Mouse (Mus musculus): ENCODE measurements around the gene Fam72a. TPM values are rescaled to one million over a fixed set of nuclear protein-coding genes. Genes with fewer than 3 reads are reported as not detected.

Gene Fam72a
- polyA plus RNA-seq, 1 experiment from 2014 or later, result 4.5 TPM

- 87% methylated on average over 4 of the region's 4 CpGs for WGBS
- Histone ChIP-seq H3K4me3 (no peak overlapping the region), H3K36me3 (no peaks in the 10 kb centered on the region), H3K27me3 (ENCODE audit: insufficient read depth, poor library complexity, severe bottlenecking) (no peaks in the 10 kb centered on the region), H3K9me3 (no peaks in the 10 kb centered on the region), H3K27ac (no peak overlapping the region), H3K4me1 (no peaks in the 10 kb centered on the region)
- no peak for DNase-seq (ENCODE audit: low spot score)
These were observed 42.7 kb downstream of the Fam72a start for GRCm38 (mm10) chr1:131570391-131570790.

- Histone ChIP-seq H3K27me3 (ENCODE audit: insufficient read depth, poor library complexity, severe bottlenecking) (no peaks in the 10 kb centered on the region), H3K9me3 (no peaks in the 10 kb centered on the region), H3K4me1 (0 out of 2 replicates have a peak, but pooled peaks cover 3% of the 10 kb centered on the region), H3K27ac (no peak overlapping the region), H3K4me3 (no peak overlapping the region), H3K36me3 (no peaks in the 10 kb centered on the region)
- WGBS, result 88% methylated on average over 14 of the region's 14 CpGs
- DNase-seq (ENCODE audit: low spot score), result peak; percentile 82
These were observed 46.0 kb downstream of the Fam72a start for GRCm38 (mm10) chr1:131573721-131574120.

- Histone ChIP-seq H3K4me1 (peaks cover 22% of the 10 kb centered on the region), H3K27ac (0 out of 2 replicates have a peak overlapping the region, but pooled peaks have one; percentile 24), H3K36me3 (no peaks in the 10 kb centered on the region), H3K27me3 (ENCODE audit: insufficient read depth, poor library complexity, severe bottlenecking) (no peaks in the 10 kb centered on the region), H3K9me3 (no peaks in the 10 kb centered on the region), H3K4me3 (no peak overlapping the region)
- 75% methylated on average over 17 of the region's 17 CpGs for WGBS
- DNase-seq (ENCODE audit: low spot score), result no peak
These were observed 51.4 kb downstream of the Fam72a start for GRCm38 (mm10) chr1:131578943-131579680.

- H3K27ac ChIP-seq, result 0 out of 2 replicates have a peak overlapping the region, but pooled peaks have one; percentile 22
- no peak overlapping the region for H3K4me3 ChIP-seq
- H3K9me3 ChIP-seq, result no peaks in the 10 kb centered on the region
- 47% methylated on average over 4 of the region's 4 CpGs for WGBS
- H3K36me3 ChIP-seq, result no peaks in the 10 kb centered on the region
- H3K4me1 ChIP-seq, result peaks cover 22% of the 10 kb centered on the region
- H3K27me3 ChIP-seq (ENCODE audit: insufficient read depth, poor library complexity, severe bottlenecking), result no peaks in the 10 kb centered on the region
- no peak for DNase-seq (ENCODE audit: low spot score)
These were observed 52.7 kb downstream of the Fam72a start for GRCm38 (mm10) chr1:131580389-131580788.

GRCm38 (mm10) chr1:131583598-131583997 lies 55.9 kb downstream of the Fam72a start:
- H3K9me3 ChIP-seq, result no peaks in the 10 kb centered on the region
- no peaks in the 10 kb centered on the region for H3K27me3 ChIP-seq (ENCODE audit: insufficient read depth, poor library complexity, severe bottlenecking)
- no peak for DNase-seq (ENCODE audit: low spot score)
- H3K4me1 ChIP-seq, result peaks cover 27% of the 10 kb centered on the region
- 75% methylated on average over 3 of the region's 3 CpGs for WGBS
- no peak overlapping the region for H3K4me3 ChIP-seq
- H3K27ac ChIP-seq, result no peak overlapping the region
- H3K36me3 ChIP-seq, result no peaks in the 10 kb centered on the region

- H3K4me1 ChIP-seq, result peaks cover 8% of the 10 kb centered on the region
- 0 out of 2 replicates have a peak overlapping the region, but pooled peaks have one; percentile 1 for H3K27ac ChIP-seq
- 47% methylated on average over 8 of the region's 8 CpGs for WGBS
- no peaks in the 10 kb centered on the region for H3K36me3 ChIP-seq
- no peak overlapping the region for H3K4me3 ChIP-seq
- no peak for DNase-seq (ENCODE audit: low spot score)
- H3K9me3 ChIP-seq, result no peaks in the 10 kb centered on the region
- no peaks in the 10 kb centered on the region for H3K27me3 ChIP-seq (ENCODE audit: insufficient read depth, poor library complexity, severe bottlenecking)
These were observed 59.1 kb downstream of the Fam72a start for GRCm38 (mm10) chr1:131586836-131587235.

Small RNAs within 50 kb of the gene (microRNA-seq; reads per million reads assigned to microRNA genes)
- not detected for gene Gm24273

Other genes with a start within 250 kb of the Fam72a start
- gene Ikbke, start 248.3 kb upstream of the Fam72a start, polyA plus RNA-seq (2016; fragmentation: Nextera tagmentation; extraction: Ambion mirVana), result 1.8 and 2.3 TPM in 2 replicates
- gene Srgap2, start 551 bp upstream of the Fam72a start, polyA plus RNA-seq (2016; fragmentation: Nextera tagmentation; extraction: Ambion mirVana), result 18.7 and 19.4 TPM in 2 replicates
- not detected in 2 replicates for gene Avpr1b, start 71.3 kb downstream of the Fam72a start, polyA plus RNA-seq (2016; fragmentation: Nextera tagmentation; extraction: Ambion mirVana)
- 0.07 and 0.21 TPM in 2 replicates for gene Ctse, start 110.4 kb downstream of the Fam72a start, polyA plus RNA-seq (2016; fragmentation: Nextera tagmentation; extraction: Ambion mirVana)
- 0.58 and 0.79 TPM in 2 replicates for gene Rab7b, start 160.8 kb downstream of the Fam72a start, polyA plus RNA-seq (2016; fragmentation: Nextera tagmentation; extraction: Ambion mirVana)
- 0.05 and 0.06 TPM in 2 replicates for gene Slc26a9, start 216.1 kb downstream of the Fam72a start, polyA plus RNA-seq (2016; fragmentation: Nextera tagmentation; extraction: Ambion mirVana)